Mouse (Mus musculus) cerebellum, adult 11 months (tissue): ENCODE measurements around the gene Cd53.

Experiments used
- DNase-seq: peaks from one replicate; pipeline ENCODE4 v3.0.0; 2022

Cd53 gene

GRCm38 (mm10) chr3:106789930-106790329 is at the start of gene Cd53:
Gene Cd53, minus strand, starts transcription at chr3:106790149.
- no peak for DNase-seq

GRCm38 (mm10) chr3:106832107-106832506 is 42.2 kb upstream of the Cd53 start:
- no peak for DNase-seq

- no peak for DNase-seq
Measured at GRCm38 (mm10) chr3:106826187-106826586, 36.2 kb upstream of the Cd53 start, which contains the start of gene Olfr266. Gene Olfr266, minus strand, starts transcription at chr3:106826287.

GRCm38 (mm10) chr3:106817676-106818075 is 27.7 kb upstream of the Cd53 start:
- no peak for DNase-seq

GRCm38 (mm10) chr3:106808972-106809695 is 19.2 kb upstream of the Cd53 start:
- no peak for DNase-seq

- no peak for DNase-seq
Measured at GRCm38 (mm10) chr3:106798079-106798478, 8.1 kb upstream of the Cd53 start.

- no peak for DNase-seq
Measured at GRCm38 (mm10) chr3:106788440-106788887, 1.5 kb downstream of the Cd53 start.

GRCm38 (mm10) chr3:106787972-106788371 is 2.0 kb downstream of the Cd53 start:
- no peak for DNase-seq

- DNase-seq: no peak
Measured at GRCm38 (mm10) chr3:106785130-106785529, 4.8 kb downstream of the Cd53 start.

- DNase-seq: no peak
Measured at GRCm38 (mm10) chr3:106771834-106772233, 18.1 kb downstream of the Cd53 start.

GRCm38 (mm10) chr3:106755898-106756297 is 34.1 kb downstream of the Cd53 start:
- no peak for DNase-seq

- DNase-seq: peak; percentile 82
Measured at GRCm38 (mm10) chr3:106722028-106722945, 67.7 kb downstream of the Cd53 start.

- DNase-seq: peak; percentile 94
Measured at GRCm38 (mm10) chr3:106721397-106722027, 68.4 kb downstream of the Cd53 start.
